Mouse (Mus musculus): ENCODE measurements around the gene Rmnd5b. TPM values are rescaled to one million over a fixed set of nuclear protein-coding genes. Genes with fewer than 3 reads are reported as not detected.
A peak's percentile ranks its signal among the peaks of the same experiment; 100 is the strongest.
"Not testable (repeated sequence)": the region's sequence is repeated elsewhere in the genome, so short reads cannot be mapped to it uniquely, and the experiment has no call there.

Rmnd5b gene
- polyA plus RNA-seq, 1 experiment: 46.6 TPM

DNA sequence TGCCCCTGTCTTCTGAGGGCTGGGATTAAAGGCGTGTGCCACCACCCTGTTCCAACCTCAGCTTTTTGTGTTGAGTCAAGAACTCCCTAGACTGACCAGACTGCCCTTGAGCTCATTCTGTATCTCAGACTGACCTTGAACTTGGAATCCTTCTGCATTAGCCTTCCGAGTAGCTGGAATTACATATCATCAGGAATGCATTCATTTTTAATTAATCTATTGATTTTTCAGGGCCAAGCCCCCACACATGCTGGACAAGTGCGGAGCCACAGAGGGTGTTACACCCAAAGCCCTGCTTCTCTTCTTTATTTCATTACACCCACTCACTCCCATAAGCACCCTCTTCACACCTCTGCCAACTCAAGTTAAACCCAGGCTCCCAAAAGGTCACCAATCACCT, 2.0 kb downstream of the Rmnd5b start:
- TF ChIP-seq POLR2A (IDR thresholded peaks at IDR 0.05; ENCODE audit: low read depth, low read length): no peak
- no peak for TF ChIP-seq CTCF (conservative IDR thresholded peaks at IDR 0.05; ENCODE audit: insufficient read depth, insufficient read length, low read depth, low read length)
- 85% methylated on average over 3 of the region's 3 CpGs for WGBS
- peaks cover 30% of the 10 kb centered on the region for H3K4me1 ChIP-seq (ENCODE audit: control insufficient read depth, insufficient read depth, low read length)
- no peak for DNase-seq
- no peak overlapping the region for H3K4me3 ChIP-seq (ENCODE audit: insufficient read depth, low read depth, low read length)
- H3K27ac ChIP-seq (ENCODE audit: insufficient read depth, low read depth, low read length): 0 out of 2 replicates have a peak overlapping the region, but pooled peaks have one; percentile 10
- H3K36me3 ChIP-seq (ENCODE audit: control insufficient read depth, insufficient read depth, low read length): peaks cover 3% of the 10 kb centered on the region; the same call in 1 of the 2 replicates
- no peaks in the 10 kb centered on the region for H3K27me3 ChIP-seq (replicated peaks; ENCODE audit: control insufficient read depth, insufficient read depth, low read length)

GRCm38 (mm10) chr11:51633200-51633599, 2.5 kb downstream of the Rmnd5b start:
- WGBS: 94% methylated on average over 7 of the region's 7 CpGs
- not testable (repeated sequence) for DNase-seq

DNA sequence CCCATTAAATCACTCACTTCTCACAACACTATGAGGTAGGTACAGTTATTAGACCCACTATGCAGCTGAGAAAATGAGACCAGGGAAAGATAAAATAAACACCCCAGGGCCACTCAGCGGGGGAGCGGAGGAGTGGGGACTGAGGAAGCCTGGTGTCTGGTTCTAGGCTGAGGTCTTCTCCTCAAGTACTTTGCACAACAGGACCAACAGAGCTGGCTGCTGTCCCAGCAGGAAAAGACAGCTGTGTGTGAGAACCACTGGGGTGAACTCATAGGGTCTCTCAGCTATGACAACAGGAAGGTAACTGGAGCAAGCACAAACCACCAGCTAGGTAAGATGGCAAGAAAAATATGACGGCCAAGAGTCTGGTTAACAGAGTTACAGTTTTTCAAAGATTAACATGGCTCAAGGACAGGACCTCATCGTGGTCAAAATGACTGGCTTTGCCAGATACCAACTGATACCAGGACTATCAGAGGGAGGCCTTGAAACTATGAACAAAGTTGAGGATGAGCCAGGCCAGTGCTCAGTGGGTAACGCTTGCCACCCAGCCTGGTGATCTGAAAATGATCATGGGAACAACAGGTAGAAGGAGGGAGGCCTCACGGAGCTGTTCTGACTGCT, 3.5 kb downstream of the Rmnd5b start:
- DNase-seq: peak; percentile 56
- TF ChIP-seq POLR2A (IDR thresholded peaks at IDR 0.05; ENCODE audit: low read depth, low read length) (no peak), CTCF (conservative IDR thresholded peaks at IDR 0.05; ENCODE audit: insufficient read depth, insufficient read length, low read depth, low read length) (no peak)
- Histone ChIP-seq H3K36me3 (ENCODE audit: control insufficient read depth, insufficient read depth, low read length) (peaks cover 3% of the 10 kb centered on the region; the same call in 1 of the 2 replicates), H3K27ac (ENCODE audit: insufficient read depth, low read depth, low read length) (peak overlapping the region; percentile 87), H3K4me3 (ENCODE audit: insufficient read depth, low read depth, low read length) (no peak overlapping the region), H3K27me3 (replicated peaks; ENCODE audit: control insufficient read depth, insufficient read depth, low read length) (no peaks in the 10 kb centered on the region), H3K4me1 (ENCODE audit: control insufficient read depth, insufficient read depth, low read length) (peaks cover 30% of the 10 kb centered on the region)
- 34% methylated on average over 6 of the region's 6 CpGs for WGBS

More at GRCm38 (mm10) chr11:51633200-51633599, 2.5 kb downstream of the Rmnd5b start:
- H3K27ac ChIP-seq (ENCODE audit: insufficient read depth, low read depth, low read length); H3K4me3 ChIP-seq (ENCODE audit: insufficient read depth, low read depth, low read length); H3K27me3 ChIP-seq (replicated peaks; ENCODE audit: control insufficient read depth, insufficient read depth, low read length); H3K36me3 ChIP-seq (ENCODE audit: control insufficient read depth, insufficient read depth, low read length): not testable (repeated sequence)
- H3K4me1 ChIP-seq (ENCODE audit: control insufficient read depth, insufficient read depth, low read length): peaks cover 30% of the 10 kb centered on the region

- WGBS: 77% methylated on average over 15 of the region's 15 CpGs
Measured at GRCm38 (mm10) chr11:51629651-51630314, 5.9 kb downstream of the Rmnd5b start.

GRCm38 (mm10) chr11:51627907-51628306, 7.8 kb downstream of the Rmnd5b start:
- 85% methylated on average over 8 of the region's 8 CpGs for whole genome bisulfite sequencing
- no peak overlapping the region for H3K27ac ChIP-seq (ENCODE audit: insufficient read depth, low read depth, low read length)
- no peak for DNase-seq
- no peaks in the 10 kb centered on the region for H3K27me3 ChIP-seq (replicated peaks; ENCODE audit: control insufficient read depth, insufficient read depth, low read length)
- TF ChIP-seq POLR2A (IDR thresholded peaks at IDR 0.05; ENCODE audit: low read depth, low read length): no peak
- no peak for TF ChIP-seq CTCF (conservative IDR thresholded peaks at IDR 0.05; ENCODE audit: insufficient read depth, insufficient read length, low read depth, low read length)
- H3K4me1 ChIP-seq (ENCODE audit: control insufficient read depth, insufficient read depth, low read length): peaks cover 21% of the 10 kb centered on the region
- H3K36me3 ChIP-seq (ENCODE audit: control insufficient read depth, insufficient read depth, low read length): peaks cover 6% of the 10 kb centered on the region; the same call in 1 of the 2 replicates
- H3K4me3 ChIP-seq (ENCODE audit: insufficient read depth, low read depth, low read length): no peak overlapping the region

More at GRCm38 (mm10) chr11:51629651-51630314, 5.9 kb downstream of the Rmnd5b start:
- no peak overlapping the region for H3K27ac ChIP-seq (ENCODE audit: insufficient read depth, low read depth, low read length)
- H3K27me3 ChIP-seq (replicated peaks; ENCODE audit: control insufficient read depth, insufficient read depth, low read length): no peaks in the 10 kb centered on the region
- peaks cover 6% of the 10 kb centered on the region; the same call in 1 of the 2 replicates for H3K36me3 ChIP-seq (ENCODE audit: control insufficient read depth, insufficient read depth, low read length)
- no peak for TF ChIP-seq CTCF (conservative IDR thresholded peaks at IDR 0.05; ENCODE audit: insufficient read depth, insufficient read length, low read depth, low read length)
- no peak for TF ChIP-seq POLR2A (IDR thresholded peaks at IDR 0.05; ENCODE audit: low read depth, low read length)
- peaks cover 28% of the 10 kb centered on the region for H3K4me1 ChIP-seq (ENCODE audit: control insufficient read depth, insufficient read depth, low read length)
- H3K4me3 ChIP-seq (ENCODE audit: insufficient read depth, low read depth, low read length): no peak overlapping the region
- DNase-seq: no peak

DNA sequence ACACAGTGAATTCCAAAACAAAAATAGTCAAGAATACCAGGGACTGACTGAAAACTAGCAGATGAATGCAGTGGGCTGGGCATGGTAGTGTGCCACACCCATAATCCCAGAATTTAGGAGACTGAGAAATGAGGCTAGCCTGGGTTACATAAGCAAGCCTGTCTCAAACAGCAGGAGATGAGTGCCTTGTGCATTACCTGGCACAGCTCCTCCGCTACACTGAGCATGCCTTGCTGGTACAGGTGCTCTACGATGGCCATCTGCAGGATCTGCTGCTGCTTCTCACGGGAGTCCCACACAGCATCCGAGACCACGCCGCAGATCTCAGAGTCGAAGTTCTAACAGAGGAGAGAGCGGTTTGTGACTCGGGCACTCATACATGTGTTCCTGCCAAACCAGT, 8.3 kb downstream of the Rmnd5b start:
- Histone ChIP-seq H3K27me3 (replicated peaks; ENCODE audit: control insufficient read depth, insufficient read depth, low read length) (no peaks in the 10 kb centered on the region), H3K4me1 (ENCODE audit: control insufficient read depth, insufficient read depth, low read length) (peaks cover 16% of the 10 kb centered on the region), H3K27ac (ENCODE audit: insufficient read depth, low read depth, low read length) (no peak overlapping the region), H3K4me3 (ENCODE audit: insufficient read depth, low read depth, low read length) (no peak overlapping the region), H3K36me3 (ENCODE audit: control insufficient read depth, insufficient read depth, low read length) (peaks cover 6% of the 10 kb centered on the region; the same call in 1 of the 2 replicates)
- TF ChIP-seq CTCF (conservative IDR thresholded peaks at IDR 0.05; ENCODE audit: insufficient read depth, insufficient read length, low read depth, low read length) (no peak), POLR2A (IDR thresholded peaks at IDR 0.05; ENCODE audit: low read depth, low read length) (no peak)
- 94% methylated on average over 9 of the region's 9 CpGs for whole genome bisulfite sequencing
- no peak for DNase-seq

- no peaks in the 10 kb centered on the region for H3K27me3 ChIP-seq (replicated peaks; ENCODE audit: control insufficient read depth, insufficient read depth, low read length)
- H3K27ac ChIP-seq (ENCODE audit: insufficient read depth, low read depth, low read length): no peak overlapping the region
- peaks cover 6% of the 10 kb centered on the region; the same call in 1 of the 2 replicates for H3K36me3 ChIP-seq (ENCODE audit: control insufficient read depth, insufficient read depth, low read length)
- DNase-seq: no peak
- 82% methylated on average over 5 of the region's 5 CpGs for WGBS
- no peak overlapping the region for H3K4me3 ChIP-seq (ENCODE audit: insufficient read depth, low read depth, low read length)
- TF ChIP-seq POLR2A (IDR thresholded peaks at IDR 0.05; ENCODE audit: low read depth, low read length) (no peak), CTCF (conservative IDR thresholded peaks at IDR 0.05; ENCODE audit: insufficient read depth, insufficient read length, low read depth, low read length) (no peak)
- H3K4me1 ChIP-seq (ENCODE audit: control insufficient read depth, insufficient read depth, low read length): no peaks in the 10 kb centered on the region; the same call in 1 of the 2 replicates
Measured at GRCm38 (mm10) chr11:51625187-51625820, 10.4 kb downstream of the Rmnd5b start.

All from kidney, adult 2 months (tissue).